Mouse (Mus musculus): ENCODE measurements around the gene Nrap. TPM values are rescaled to one million over a fixed set of nuclear protein-coding genes. Genes with fewer than 3 reads are reported as not detected.

Gene Nrap
- polyA plus RNA-seq (2012; fragmentation: generic; extraction: Trizol), result 25.5 TPM

DNA sequence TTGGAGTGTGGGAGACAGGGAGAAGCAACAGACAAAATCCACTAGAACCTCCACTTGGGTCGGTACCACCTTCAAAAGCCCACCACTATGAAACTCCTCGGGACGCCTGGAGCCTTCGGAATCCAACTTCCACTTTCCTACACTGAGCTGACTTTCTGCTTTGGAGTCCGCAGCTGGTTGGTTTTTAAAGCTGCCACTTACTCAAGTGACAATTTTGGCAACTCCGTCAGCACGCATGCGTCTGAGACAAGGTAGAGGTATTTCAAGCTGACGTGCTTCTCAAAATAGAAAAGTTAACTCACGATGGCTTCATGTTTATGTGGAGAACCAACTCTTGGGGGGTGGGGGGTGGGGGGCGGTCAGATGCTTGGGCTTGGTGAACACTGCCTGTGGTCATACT is at the start of gene Nrap:
Nrap (minus strand) TSS at position 159 of the 400 bp plus-strand sequence.
- TF ChIP-seq E2F4 (IDR thresholded peaks at IDR 0.05; ENCODE audit: insufficient read depth) (no peak), TCF12 (IDR thresholded peaks at IDR 0.05; ENCODE audit: insufficient read depth, poor library complexity, severe bottlenecking) (no peak), MYOG (IDR thresholded peaks at IDR 0.05; ENCODE audit: control insufficient read depth in 1 of 3, insufficient read depth in 1 of 3, insufficient read length in 2 of 3, low read depth in 2 of 3) (no peak), POLR2AphosphoS2 (IDR thresholded peaks at IDR 0.05; ENCODE audit: insufficient read length, low read depth) (no peak), MAX (IDR thresholded peaks at IDR 0.05; ENCODE audit: low read depth) (no peak), REST (IDR thresholded peaks at IDR 0.05; ENCODE audit: insufficient read depth, insufficient read length) (no peak), CEBPB (IDR thresholded peaks at IDR 0.05; ENCODE audit: insufficient read depth, poor library complexity, severe bottlenecking) (no peak), SRF (IDR thresholded peaks at IDR 0.05; ENCODE audit: control insufficient read depth, insufficient read length, low read depth) (no peak), TCF3 (IDR thresholded peaks at IDR 0.05; ENCODE audit: insufficient read length, low read depth) (no peak), MYOD1 (IDR thresholded peaks at IDR 0.05; ENCODE audit: control insufficient read depth in 1 of 3, insufficient read length in 2 of 3, low read depth in 2 of 3) (no peak), USF1 (IDR thresholded peaks at IDR 0.05; ENCODE audit: low read depth) (no peak), POLR2A (IDR thresholded peaks at IDR 0.05; ENCODE audit: insufficient read length, low read depth) (no peak)
- no peaks in the 10 kb centered on the region for H3K27me3 ChIP-seq (ENCODE audit: control insufficient read depth, insufficient read depth, insufficient read length)
- no peaks in the 10 kb centered on the region for H3K36me3 ChIP-seq (ENCODE audit: control insufficient read depth, insufficient read depth)
- H3K4me3 ChIP-seq, result peak within 1 kb of the TSS; percentile 19
- H3ac ChIP-seq (ENCODE audit: control insufficient read depth, insufficient read length), result no peak within 1 kb of the TSS
- H3K4me2 ChIP-seq (ENCODE audit: low read depth), result peak within 1 kb of the TSS; percentile 69
- no peaks in the 10 kb centered on the region for H3K79me2 ChIP-seq (ENCODE audit: control insufficient read depth, insufficient read depth)

DNA sequence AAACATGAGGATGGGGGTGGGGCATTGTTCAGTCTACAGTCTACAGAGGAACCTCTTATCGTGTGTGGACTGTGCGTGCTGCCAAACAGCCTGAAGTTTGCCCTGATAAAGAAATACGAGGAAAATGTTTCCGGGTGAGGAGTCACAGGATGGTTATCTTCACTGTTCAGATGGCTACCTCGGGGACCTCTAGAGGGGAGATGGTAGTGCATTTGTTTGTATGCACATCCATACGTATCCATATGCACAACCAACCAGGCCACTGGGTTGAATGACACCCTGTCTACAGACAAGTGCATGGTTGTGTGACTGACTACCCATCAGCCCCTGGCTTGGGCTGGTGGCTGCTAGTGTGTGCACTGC is 49.2 kb upstream of the Nrap start:
- H3K27me3 ChIP-seq (ENCODE audit: control insufficient read depth, insufficient read depth, insufficient read length), result no peaks in the 10 kb centered on the region
- TF ChIP-seq E2F4 (IDR thresholded peaks at IDR 0.05; ENCODE audit: insufficient read depth), result no peak
- no peak for TF ChIP-seq CEBPB (IDR thresholded peaks at IDR 0.05; ENCODE audit: insufficient read depth, poor library complexity, severe bottlenecking)
- no peak for TF ChIP-seq TCF3 (IDR thresholded peaks at IDR 0.05; ENCODE audit: insufficient read length, low read depth)
- TF ChIP-seq MAX (IDR thresholded peaks at IDR 0.05; ENCODE audit: low read depth), result no peak
- no peak for TF ChIP-seq SRF (IDR thresholded peaks at IDR 0.05; ENCODE audit: control insufficient read depth, insufficient read length, low read depth)
- no peak for TF ChIP-seq MYOG (IDR thresholded peaks at IDR 0.05; ENCODE audit: control insufficient read depth in 1 of 3, insufficient read depth in 1 of 3, insufficient read length in 2 of 3, low read depth in 2 of 3)
- TF ChIP-seq MYOD1 (IDR thresholded peaks at IDR 0.05; ENCODE audit: control insufficient read depth in 1 of 3, insufficient read length in 2 of 3, low read depth in 2 of 3), result no peak
- no peak for TF ChIP-seq POLR2A (IDR thresholded peaks at IDR 0.05; ENCODE audit: insufficient read length, low read depth)
- TF ChIP-seq POLR2AphosphoS2 (IDR thresholded peaks at IDR 0.05; ENCODE audit: insufficient read length, low read depth), result no peak
- no peak for TF ChIP-seq TCF12 (IDR thresholded peaks at IDR 0.05; ENCODE audit: insufficient read depth, poor library complexity, severe bottlenecking)
- TF ChIP-seq USF1 (IDR thresholded peaks at IDR 0.05; ENCODE audit: low read depth), result no peak
- no peak for TF ChIP-seq REST (IDR thresholded peaks at IDR 0.05; ENCODE audit: insufficient read depth, insufficient read length)
- H3K4me3 ChIP-seq, result no peak overlapping the region
- H3K79me2 ChIP-seq (ENCODE audit: control insufficient read depth, insufficient read depth), result no peaks in the 10 kb centered on the region
- no peak overlapping the region for H3K4me2 ChIP-seq (ENCODE audit: low read depth)
- no peak overlapping the region for H3ac ChIP-seq (ENCODE audit: control insufficient read depth, insufficient read length)
- no peaks in the 10 kb centered on the region for H3K36me3 ChIP-seq (ENCODE audit: control insufficient read depth, insufficient read depth)

DNA sequence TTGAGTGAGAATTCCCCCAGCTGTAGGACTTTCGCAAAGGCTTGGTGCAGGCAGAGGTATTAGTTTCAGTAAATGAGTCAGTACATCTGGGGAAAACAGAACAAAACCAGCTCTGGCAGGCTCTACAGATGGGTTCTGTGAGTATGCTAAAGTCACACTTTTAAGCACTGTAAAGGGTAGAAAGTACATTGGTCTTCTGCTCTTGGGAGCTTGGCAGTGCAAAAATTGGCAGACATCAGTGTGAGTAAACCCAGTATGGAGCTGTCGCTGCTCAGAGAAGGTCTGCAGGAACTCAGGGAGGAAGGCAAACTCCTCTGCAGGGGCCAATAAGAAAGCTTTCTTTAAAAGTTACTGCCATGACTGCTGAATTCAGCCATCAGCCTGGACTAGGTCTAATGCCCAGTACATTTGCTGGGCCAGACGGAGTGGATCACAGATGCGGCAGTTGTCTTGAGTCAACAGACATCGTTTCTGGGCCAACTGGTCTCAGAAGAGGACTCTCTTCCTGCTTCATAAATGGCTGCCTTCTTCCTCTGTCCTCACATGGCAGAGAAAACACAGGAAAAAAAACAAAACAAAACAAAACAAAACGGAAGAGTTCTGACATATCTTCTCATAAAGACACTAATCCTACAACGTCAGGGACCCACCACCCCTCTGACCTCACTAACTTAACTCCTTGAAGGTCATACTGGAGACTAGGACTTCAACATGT is 48.7 kb upstream of the Nrap start:
- Histone ChIP-seq H3K4me2 (ENCODE audit: low read depth) (no peak overlapping the region), H3K4me3 (no peak overlapping the region), H3K79me2 (ENCODE audit: control insufficient read depth, insufficient read depth) (no peaks in the 10 kb centered on the region), H3K27me3 (ENCODE audit: control insufficient read depth, insufficient read depth, insufficient read length) (no peaks in the 10 kb centered on the region), H3ac (ENCODE audit: control insufficient read depth, insufficient read length) (no peak overlapping the region), H3K36me3 (ENCODE audit: control insufficient read depth, insufficient read depth) (no peaks in the 10 kb centered on the region)
- no peak for TF ChIP-seq TCF3 (IDR thresholded peaks at IDR 0.05; ENCODE audit: insufficient read length, low read depth)
- TF ChIP-seq E2F4 (IDR thresholded peaks at IDR 0.05; ENCODE audit: insufficient read depth), result no peak
- no peak for TF ChIP-seq POLR2AphosphoS2 (IDR thresholded peaks at IDR 0.05; ENCODE audit: insufficient read length, low read depth)
- no peak for TF ChIP-seq CEBPB (IDR thresholded peaks at IDR 0.05; ENCODE audit: insufficient read depth, poor library complexity, severe bottlenecking)
- no peak for TF ChIP-seq POLR2A (IDR thresholded peaks at IDR 0.05; ENCODE audit: insufficient read length, low read depth)
- TF ChIP-seq MYOD1 (IDR thresholded peaks at IDR 0.05; ENCODE audit: control insufficient read depth in 1 of 3, insufficient read length in 2 of 3, low read depth in 2 of 3), result no peak
- no peak for TF ChIP-seq MAX (IDR thresholded peaks at IDR 0.05; ENCODE audit: low read depth)
- TF ChIP-seq MYOG (IDR thresholded peaks at IDR 0.05; ENCODE audit: control insufficient read depth in 1 of 3, insufficient read depth in 1 of 3, insufficient read length in 2 of 3, low read depth in 2 of 3), result no peak
- no peak for TF ChIP-seq REST (IDR thresholded peaks at IDR 0.05; ENCODE audit: insufficient read depth, insufficient read length)
- no peak for TF ChIP-seq USF1 (IDR thresholded peaks at IDR 0.05; ENCODE audit: low read depth)
- no peak for TF ChIP-seq SRF (IDR thresholded peaks at IDR 0.05; ENCODE audit: control insufficient read depth, insufficient read length, low read depth)
- TF ChIP-seq TCF12 (IDR thresholded peaks at IDR 0.05; ENCODE audit: insufficient read depth, poor library complexity, severe bottlenecking), result no peak

DNA sequence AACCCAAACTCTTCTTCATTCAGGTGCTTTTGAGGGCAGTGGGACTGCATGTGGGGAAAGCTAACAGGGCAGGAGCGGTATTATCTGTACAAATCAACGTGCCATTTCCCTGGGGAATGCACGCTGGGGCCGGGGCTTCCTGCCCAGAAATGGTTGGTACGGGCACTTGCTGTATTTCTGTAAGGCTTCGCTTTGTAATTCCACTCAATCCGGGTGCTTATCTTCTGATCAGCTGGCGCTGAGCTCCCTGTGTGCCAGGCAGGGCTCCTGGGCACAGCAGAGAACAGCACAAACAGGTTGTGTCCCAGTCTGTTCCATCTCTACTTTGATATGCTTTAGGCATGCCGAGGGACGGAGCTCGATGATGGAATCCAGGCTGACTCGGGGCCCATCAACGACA is 46.5 kb upstream of the Nrap start:
- Histone ChIP-seq H3K4me3 (no peak overlapping the region), H3K4me2 (ENCODE audit: low read depth) (no peak overlapping the region), H3ac (ENCODE audit: control insufficient read depth, insufficient read length) (no peak overlapping the region), H3K27me3 (ENCODE audit: control insufficient read depth, insufficient read depth, insufficient read length) (no peaks in the 10 kb centered on the region), H3K36me3 (ENCODE audit: control insufficient read depth, insufficient read depth) (no peaks in the 10 kb centered on the region), H3K79me2 (ENCODE audit: control insufficient read depth, insufficient read depth) (no peaks in the 10 kb centered on the region)
- TF ChIP-seq SRF (IDR thresholded peaks at IDR 0.05; ENCODE audit: control insufficient read depth, insufficient read length, low read depth) (no peak), E2F4 (IDR thresholded peaks at IDR 0.05; ENCODE audit: insufficient read depth) (no peak), TCF3 (IDR thresholded peaks at IDR 0.05; ENCODE audit: insufficient read length, low read depth) (no peak), MAX (IDR thresholded peaks at IDR 0.05; ENCODE audit: low read depth) (no peak), USF1 (IDR thresholded peaks at IDR 0.05; ENCODE audit: low read depth) (no peak), REST (IDR thresholded peaks at IDR 0.05; ENCODE audit: insufficient read depth, insufficient read length) (no peak), POLR2A (IDR thresholded peaks at IDR 0.05; ENCODE audit: insufficient read length, low read depth) (no peak), MYOG (IDR thresholded peaks at IDR 0.05; ENCODE audit: control insufficient read depth in 1 of 3, insufficient read depth in 1 of 3, insufficient read length in 2 of 3, low read depth in 2 of 3) (no peak), CEBPB (IDR thresholded peaks at IDR 0.05; ENCODE audit: insufficient read depth, poor library complexity, severe bottlenecking) (no peak), MYOD1 (IDR thresholded peaks at IDR 0.05; ENCODE audit: control insufficient read depth in 1 of 3, insufficient read length in 2 of 3, low read depth in 2 of 3) (no peak), POLR2AphosphoS2 (IDR thresholded peaks at IDR 0.05; ENCODE audit: insufficient read length, low read depth) (no peak), TCF12 (IDR thresholded peaks at IDR 0.05; ENCODE audit: insufficient read depth, poor library complexity, severe bottlenecking) (no peak)
